Mouse (Mus musculus): ENCODE data around the gene Selenop. TPM values are rescaled to one million over a fixed set of nuclear protein-coding genes. Genes with fewer than 3 reads are reported as not detected.
A peak's percentile ranks its signal among the peaks of the same experiment; 100 is the strongest.
"Not testable (repeated sequence)": the region's sequence is repeated elsewhere in the genome, so short reads cannot be mapped to it uniquely, and the experiment has no call there.

Selenop gene
- polyA plus RNA-seq (2012; ENCODE audit: insufficient read depth, insufficient read length, missing spikeins) = 4,878 and 4,880 TPM in 2 replicates

DNA sequence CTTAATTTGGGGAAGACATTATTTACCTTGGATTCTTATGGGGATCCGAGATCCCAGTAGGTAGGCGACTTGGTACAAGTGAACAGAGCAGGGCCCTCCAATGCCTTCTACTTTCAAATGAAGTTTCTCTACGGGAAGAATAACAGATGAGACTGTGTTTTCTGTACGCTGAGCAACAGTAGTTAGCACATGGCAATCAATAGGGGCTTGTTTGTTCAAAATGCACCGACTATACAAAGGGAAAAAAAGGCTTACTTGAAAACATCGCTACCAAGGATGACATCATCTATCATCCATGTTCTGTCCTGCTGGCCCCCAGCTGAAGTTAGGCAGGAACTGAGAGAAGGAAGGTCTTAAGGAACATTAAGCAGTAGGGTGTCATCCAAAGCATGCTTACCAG is at the start of gene Selenop:
TSS of gene Selenop (plus strand) at position 301 of the 400 bp plus-strand sequence.
- Histone ChIP-seq H3K27ac (ENCODE audit: insufficient read depth, low read depth, low read length) (peak within 1 kb of the TSS; percentile 94), H3K4me3 (ENCODE audit: insufficient read depth, low read length) (no peak within 1 kb of the TSS), H3K4me1 (ENCODE audit: control insufficient read depth, insufficient read depth, low read length) (peaks cover 25% of the 10 kb centered on the region)
- no peak for TF ChIP-seq POLR2A (IDR thresholded peaks at IDR 0.05; ENCODE audit: borderline replicate concordance, low read depth, low read length)
- TF ChIP-seq CTCF (IDR thresholded peaks at IDR 0.05; ENCODE audit: low read depth, low read length) = no peak

DNA sequence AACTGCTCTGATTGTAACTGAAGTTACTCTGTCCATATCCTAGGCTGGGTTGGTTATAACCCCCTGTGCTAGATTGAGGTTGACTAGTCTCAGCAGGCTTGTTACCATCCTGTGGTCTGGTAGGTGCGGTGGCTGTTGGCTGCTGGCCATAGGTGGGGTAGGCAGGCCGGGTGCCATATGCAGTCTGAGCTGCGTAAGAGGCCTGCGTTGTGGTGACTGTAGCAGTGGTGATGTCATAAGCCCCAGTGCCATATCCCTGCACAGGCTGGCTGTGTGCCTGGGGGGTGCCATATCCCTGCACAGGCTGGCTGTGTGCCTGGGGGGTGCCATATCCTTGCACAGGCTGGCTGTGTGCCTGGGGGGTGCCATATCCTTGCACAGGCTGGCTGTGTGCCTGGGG is 49.7 kb upstream of the Selenop start:
- not testable (repeated sequence) for H3K4me3 ChIP-seq (ENCODE audit: insufficient read depth, low read length)

DNA sequence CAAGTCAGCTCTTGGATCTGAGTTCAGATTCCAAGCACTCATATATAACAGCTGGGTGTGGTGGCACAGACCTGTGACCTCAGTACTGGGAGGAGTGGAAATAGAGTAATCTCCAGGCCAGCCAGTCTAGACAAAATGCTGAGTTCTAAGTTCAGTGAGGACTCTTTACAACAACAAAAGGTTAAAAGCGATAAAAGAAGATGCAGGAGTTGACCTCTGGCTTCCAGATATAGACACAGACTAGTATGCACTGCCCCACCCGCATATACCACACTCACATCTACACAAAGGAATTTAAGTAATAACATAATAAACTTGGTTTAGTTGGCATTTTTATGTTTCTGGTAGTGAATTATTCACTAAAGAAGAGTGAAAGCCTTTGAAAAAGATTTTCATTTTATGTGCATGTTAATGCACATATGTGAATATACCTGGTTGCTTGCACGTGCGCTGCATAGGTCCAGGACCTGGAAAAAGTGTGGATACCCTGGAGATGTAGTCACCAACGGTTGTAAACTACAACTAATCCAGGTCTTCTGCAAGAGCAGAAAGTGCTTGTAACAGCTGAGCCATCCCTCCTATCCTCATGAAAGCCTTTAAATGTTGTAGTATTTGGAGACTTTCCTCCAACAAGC is 45.4 kb upstream of the Selenop start:
- H3K4me1 ChIP-seq (ENCODE audit: control insufficient read depth, insufficient read depth, low read length) = peaks cover 8% of the 10 kb centered on the region
- H3K27ac ChIP-seq (ENCODE audit: insufficient read depth, low read depth, low read length) = no peak overlapping the region
- TF ChIP-seq CTCF (IDR thresholded peaks at IDR 0.05; ENCODE audit: low read depth, low read length) (no peak), POLR2A (IDR thresholded peaks at IDR 0.05; ENCODE audit: borderline replicate concordance, low read depth, low read length) (no peak)
- no peak overlapping the region for H3K4me3 ChIP-seq (ENCODE audit: insufficient read depth, low read length)

More for the DNA sequence above, 49.7 kb upstream of the Selenop start:
- H3K27ac ChIP-seq (ENCODE audit: insufficient read depth, low read depth, low read length); H3K4me1 ChIP-seq (ENCODE audit: control insufficient read depth, insufficient read depth, low read length): not testable (repeated sequence)

DNA sequence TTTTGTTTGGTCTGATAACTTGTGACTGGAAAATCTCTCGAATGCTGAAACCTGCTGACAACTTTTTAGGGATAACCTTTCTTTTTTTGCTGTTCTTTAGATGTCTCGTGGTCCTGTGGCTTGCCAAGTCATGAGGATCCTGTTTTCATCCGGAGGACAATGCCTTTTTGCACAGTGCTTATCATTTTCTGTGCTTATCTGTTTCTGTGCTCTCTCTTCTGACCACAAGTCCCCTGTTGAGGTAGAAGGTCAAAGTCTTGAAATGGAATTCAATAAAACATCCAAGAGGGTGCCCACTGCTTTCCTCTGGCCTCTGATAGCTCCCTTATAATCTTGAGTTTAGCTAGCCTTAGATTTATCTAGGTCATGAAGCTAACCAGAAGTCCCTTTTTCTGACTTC is 41.8 kb upstream of the Selenop start:
- TF ChIP-seq CTCF (IDR thresholded peaks at IDR 0.05; ENCODE audit: low read depth, low read length) = no peak
- no peak for TF ChIP-seq POLR2A (IDR thresholded peaks at IDR 0.05; ENCODE audit: borderline replicate concordance, low read depth, low read length)
- peaks cover 35% of the 10 kb centered on the region for H3K4me1 ChIP-seq (ENCODE audit: control insufficient read depth, insufficient read depth, low read length)
- 0 out of 2 replicates have a peak overlapping the region, but pooled peaks have one; percentile 3 for H3K27ac ChIP-seq (ENCODE audit: insufficient read depth, low read depth, low read length)
- H3K4me3 ChIP-seq (ENCODE audit: insufficient read depth, low read length) = no peak overlapping the region

DNA sequence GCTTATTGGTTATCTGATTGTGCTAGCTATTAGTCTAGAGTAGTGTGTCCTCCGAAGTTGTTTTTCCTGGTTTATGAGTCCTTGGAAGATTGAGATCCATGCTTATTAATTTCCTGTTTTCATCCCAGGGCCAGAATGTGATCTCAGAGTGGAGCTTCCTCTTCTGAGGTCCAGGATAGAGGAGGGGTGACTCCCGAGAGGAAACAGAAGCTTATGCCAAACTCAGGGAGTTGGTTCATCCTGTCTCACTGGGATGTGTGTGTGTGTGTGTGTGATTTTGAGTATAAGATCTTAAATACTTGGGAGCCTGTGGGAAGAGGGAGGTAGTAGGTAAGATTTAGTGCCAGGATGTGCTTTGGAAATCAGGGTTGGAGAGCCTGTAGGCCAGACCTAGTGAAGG is 40.2 kb upstream of the Selenop start:
- Histone ChIP-seq H3K4me3 (ENCODE audit: insufficient read depth, low read length) (no peak overlapping the region), H3K4me1 (ENCODE audit: control insufficient read depth, insufficient read depth, low read length) (peaks cover 45% of the 10 kb centered on the region), H3K27ac (ENCODE audit: insufficient read depth, low read depth, low read length) (peak overlapping the region; percentile 59)
- TF ChIP-seq POLR2A (IDR thresholded peaks at IDR 0.05; ENCODE audit: borderline replicate concordance, low read depth, low read length) = no peak
- TF ChIP-seq CTCF (IDR thresholded peaks at IDR 0.05; ENCODE audit: low read depth, low read length) = no peak

DNA sequence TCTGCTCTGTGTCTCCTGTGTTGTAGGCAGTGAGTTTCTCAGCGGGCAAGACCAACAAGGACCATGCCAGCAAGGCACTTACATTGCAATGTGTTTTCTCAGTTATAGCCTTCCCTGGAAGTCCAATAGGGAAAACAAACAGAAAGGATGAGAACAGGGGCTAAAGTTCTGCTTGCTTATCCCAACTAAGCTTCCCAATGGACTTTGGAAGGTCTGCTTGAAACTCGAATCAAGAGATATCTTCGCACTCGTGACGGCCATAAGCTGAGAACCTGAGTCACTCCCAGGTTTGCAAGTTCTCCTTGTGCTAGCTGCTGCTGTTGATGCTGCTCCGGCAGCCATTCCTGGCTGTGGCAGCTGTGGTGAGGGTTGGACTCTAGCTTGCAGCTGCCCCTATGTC is 39.4 kb upstream of the Selenop start:
- TF ChIP-seq POLR2A (IDR thresholded peaks at IDR 0.05; ENCODE audit: borderline replicate concordance, low read depth, low read length) (no peak), CTCF (IDR thresholded peaks at IDR 0.05; ENCODE audit: low read depth, low read length) (no peak)
- Histone ChIP-seq H3K4me3 (ENCODE audit: insufficient read depth, low read length) (no peak overlapping the region), H3K27ac (ENCODE audit: insufficient read depth, low read depth, low read length) (peak overlapping the region; percentile 5), H3K4me1 (ENCODE audit: control insufficient read depth, insufficient read depth, low read length) (peaks cover 50% of the 10 kb centered on the region)

DNA sequence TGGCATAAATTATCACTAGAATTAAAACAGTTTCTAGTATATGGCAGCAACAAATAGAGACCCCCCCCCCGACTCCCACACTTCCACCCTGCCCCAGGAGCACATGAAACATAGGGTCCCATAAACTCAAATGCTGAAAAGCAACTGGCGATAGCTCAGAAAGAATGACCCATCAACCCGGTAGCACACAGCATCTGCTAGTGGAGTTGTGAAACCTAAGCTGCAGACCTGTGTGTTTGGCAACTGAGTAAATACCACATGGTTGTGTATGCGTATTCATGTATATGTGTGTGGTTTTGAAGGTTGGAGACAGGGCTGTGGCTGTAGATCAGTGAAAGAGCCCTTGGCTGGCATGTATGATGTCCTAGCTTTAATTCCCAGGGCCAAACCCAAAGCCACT is 37.3 kb upstream of the Selenop start:
- no peak for TF ChIP-seq CTCF (IDR thresholded peaks at IDR 0.05; ENCODE audit: low read depth, low read length)
- TF ChIP-seq POLR2A (IDR thresholded peaks at IDR 0.05; ENCODE audit: borderline replicate concordance, low read depth, low read length) = no peak
- Histone ChIP-seq H3K4me1 (ENCODE audit: control insufficient read depth, insufficient read depth, low read length) (peaks cover 58% of the 10 kb centered on the region), H3K4me3 (ENCODE audit: insufficient read depth, low read length) (no peak overlapping the region), H3K27ac (ENCODE audit: insufficient read depth, low read depth, low read length) (no peak overlapping the region)

DNA sequence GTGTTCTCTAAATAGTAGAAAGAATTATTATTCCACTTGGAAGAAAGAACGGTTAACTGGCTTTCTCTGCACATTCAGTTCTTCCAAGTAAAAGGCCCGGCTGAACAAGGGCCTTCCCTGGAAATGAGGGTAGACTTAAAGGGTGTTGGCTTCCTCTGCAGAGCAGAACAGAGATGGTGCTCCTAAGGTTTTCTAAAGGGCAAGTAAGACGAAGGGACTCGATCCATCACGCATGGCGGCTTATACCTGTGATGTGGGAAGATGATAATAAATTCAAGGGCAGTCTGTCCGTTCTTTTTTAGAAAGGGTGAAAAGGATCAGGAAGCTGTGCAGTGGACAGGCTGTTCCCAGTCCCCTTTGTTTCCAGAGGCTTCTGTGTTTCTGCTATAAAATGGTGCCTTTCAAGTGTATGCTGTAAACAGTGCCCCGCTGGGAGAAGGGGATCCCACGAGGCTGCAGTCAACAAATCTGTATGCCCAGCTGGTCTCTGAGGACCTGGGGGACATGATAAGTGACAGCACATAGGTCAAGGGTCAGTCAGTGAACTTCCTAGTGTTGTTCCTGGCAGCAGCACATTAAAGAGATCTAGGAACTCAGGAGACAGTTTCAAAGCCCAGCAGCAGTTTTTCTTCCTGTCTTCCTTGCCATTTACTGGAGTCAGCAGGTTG is 36.0 kb upstream of the Selenop start:
- Histone ChIP-seq H3K4me3 (ENCODE audit: insufficient read depth, low read length) (no peak overlapping the region), H3K27ac (ENCODE audit: insufficient read depth, low read depth, low read length) (peak overlapping the region; percentile 99), H3K4me1 (ENCODE audit: control insufficient read depth, insufficient read depth, low read length) (peaks cover 56% of the 10 kb centered on the region)
- no peak for TF ChIP-seq POLR2A (IDR thresholded peaks at IDR 0.05; ENCODE audit: borderline replicate concordance, low read depth, low read length)
- no peak for TF ChIP-seq CTCF (IDR thresholded peaks at IDR 0.05; ENCODE audit: low read depth, low read length)

DNA sequence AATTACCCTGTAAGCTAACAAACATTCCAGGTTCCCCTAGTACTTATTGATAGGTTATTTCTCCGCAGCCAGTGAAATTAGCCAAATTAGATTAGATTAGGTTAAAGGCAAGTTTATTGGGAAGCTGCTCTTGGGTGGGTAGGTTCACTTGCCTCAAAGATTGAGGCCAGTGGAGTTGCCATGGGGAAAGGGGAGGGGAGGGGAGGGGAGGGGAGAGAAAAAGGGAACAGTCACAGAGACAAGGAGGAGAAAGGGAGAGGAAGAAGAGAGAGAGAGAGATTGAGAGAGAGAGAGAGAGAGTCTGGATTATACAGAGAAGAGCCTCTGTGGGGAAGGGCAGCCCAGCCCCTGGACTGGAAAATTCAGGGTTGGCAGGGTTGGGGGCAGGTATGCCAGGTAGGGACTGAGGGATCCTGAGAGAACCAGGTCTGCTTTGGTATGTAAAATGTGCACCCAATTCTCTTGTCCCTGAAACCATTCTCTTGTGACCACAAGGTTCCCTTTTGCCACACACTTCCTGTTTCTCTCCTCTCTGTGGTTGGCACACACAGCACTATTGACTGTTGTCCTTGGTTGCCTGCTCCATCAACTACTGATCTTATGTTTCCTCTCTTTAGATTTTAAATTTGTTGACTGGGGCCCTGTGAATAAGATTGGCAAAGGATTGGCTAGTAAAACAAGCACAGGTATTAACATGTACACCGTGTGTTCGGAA is 34.4 kb upstream of the Selenop start:
- Histone ChIP-seq H3K4me1 (ENCODE audit: control insufficient read depth, insufficient read depth, low read length) (peaks cover 42% of the 10 kb centered on the region), H3K27ac (ENCODE audit: insufficient read depth, low read depth, low read length) (peak overlapping the region; percentile 99), H3K4me3 (ENCODE audit: insufficient read depth, low read length) (peak overlapping the region; percentile 40)
- TF ChIP-seq CTCF (IDR thresholded peaks at IDR 0.05; ENCODE audit: low read depth, low read length) (no peak), POLR2A (IDR thresholded peaks at IDR 0.05; ENCODE audit: borderline replicate concordance, low read depth, low read length) (0 out of 2 replicates have a peak, but pooled peaks have one; percentile 55)

DNA sequence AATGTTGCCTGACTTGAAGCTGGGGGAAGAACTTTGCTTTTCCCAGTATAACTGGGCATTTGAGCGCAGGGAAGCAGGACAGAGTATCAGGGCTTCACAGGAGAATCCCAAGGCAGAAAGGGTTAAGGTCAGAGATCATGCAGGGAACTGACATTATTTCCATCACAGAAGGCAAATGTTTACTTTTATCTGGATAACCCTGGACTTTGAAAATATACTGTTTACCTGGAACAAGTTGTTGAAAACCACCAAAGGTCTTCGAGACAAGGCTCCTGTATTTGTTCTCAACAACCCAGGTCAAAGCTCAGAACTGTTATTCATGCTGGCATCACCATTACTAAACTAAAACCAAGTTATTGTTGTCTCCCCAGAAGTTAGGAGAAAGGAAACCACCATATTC is 32.0 kb upstream of the Selenop start:
- no peak overlapping the region for H3K27ac ChIP-seq (ENCODE audit: insufficient read depth, low read depth, low read length)

More for the DNA sequence above, 32.0 kb upstream of the Selenop start:
- TF ChIP-seq POLR2A (IDR thresholded peaks at IDR 0.05; ENCODE audit: borderline replicate concordance, low read depth, low read length) (no peak), CTCF (IDR thresholded peaks at IDR 0.05; ENCODE audit: low read depth, low read length) (no peak)
- Histone ChIP-seq H3K4me1 (ENCODE audit: control insufficient read depth, insufficient read depth, low read length) (peaks cover 25% of the 10 kb centered on the region), H3K4me3 (ENCODE audit: insufficient read depth, low read length) (no peak overlapping the region)
